Mouse (Mus musculus) midbrain, postnatal 0 days (tissue): Measurements from ENCODE around the gene Ncstn. TPM values are rescaled to one million over a fixed set of nuclear protein-coding genes. Genes with fewer than 3 reads are reported as not detected.

Experiments used
- ATAC-seq: fragments of 200-750 bp; cut with Nextera tagmentation; 2 replicates; pipeline ENCODE4 v1.8.0; 2017; ENCODE audit warnings: moderate number of reproducible peaks, mild to moderate bottlenecking, moderate TSS enrichment, moderate library complexity; ENCODE audit not compliant: low FRiP score
- DNase-seq: peaks from one replicate; pipeline ENCODE4 v3.0.0-alpha.2; 2015; ENCODE audit warnings: low spot score
- H3K27ac ChIP-seq: fragments of 300-500 bp; sonication (generic); 2 replicates; pipeline ENCODE4 v1.5.1; 2014; ENCODE audit warnings: low read depth, mild to moderate bottlenecking, low read length, mixed read lengths
- H3K27me3 ChIP-seq: fragments of 300-500 bp; sonication (generic); 2 replicates; pipeline ENCODE4 v1.6.1; 2014; ENCODE audit warnings: low read length, control low read depth, mixed read lengths; ENCODE audit not compliant: insufficient read depth
- H3K36me3 ChIP-seq: fragments of 300-500 bp; sonication (generic); 2 replicates; pipeline ENCODE4 v1.6.1; 2014; ENCODE audit warnings: low read length, control low read depth, mixed read lengths; ENCODE audit not compliant: insufficient read depth
- H3K4me1 ChIP-seq: fragments of 300-500 bp; sonication (generic); 2 replicates; pipeline ENCODE4 v1.6.1; 2014; ENCODE audit warnings: mild to moderate bottlenecking, control low read depth, antibody characterized with exemption, low read length, mixed read lengths; ENCODE audit not compliant: insufficient read depth
- H3K4me2 ChIP-seq: fragments of 300-500 bp; sonication (generic); 2 replicates; pipeline ENCODE4 v1.6.1; 2014; ENCODE audit warnings: low read depth, mild to moderate bottlenecking, low read length, mixed read lengths; ENCODE audit not compliant: poor library complexity, severe bottlenecking
- H3K4me3 ChIP-seq: fragments of 300-500 bp; sonication (generic); 2 replicates; pipeline ENCODE4 v1.5.1; 2014; ENCODE audit warnings: low read depth, mild to moderate bottlenecking, low read length, moderate library complexity
- H3K9ac ChIP-seq: fragments of 300-500 bp; sonication (generic); replicated peaks from 2 replicates; pipeline ENCODE4 v1.6.1; 2014; ENCODE audit warnings: mild to moderate bottlenecking, low read length, moderate library complexity, mixed read lengths; ENCODE audit not compliant: poor library complexity, severe bottlenecking
- H3K9me3 ChIP-seq: fragments of 300-500 bp; sonication (generic); 2 replicates; pipeline ENCODE4 v1.6.1; 2016; ENCODE audit warnings: low read length, control low read depth
- CTCF ChIP-seq: IDR thresholded peaks from 2 replicates; pipeline ENCODE4 v1.5.1; 2016; ENCODE audit warnings: antibody characterized with exemption, mild to moderate bottlenecking
- WGBS: fragments of 180-500 bp; shearing (Covaris S2); extraction: QIAGEN DNeasy Blood & Tissue Kit; methylation state at CpG from one replicate; pipeline ENCODE4 v1.1.7; 2014; 5-methylcytosine and 5-hydroxymethylcytosine counted together
- polyA plus RNA-seq: library from polyadenylated mRNA; unstranded; fragments of >200 nt; fragmentation: Nextera tagmentation; extraction: Ambion mirVana; gene quantifications from 2 replicates; pipeline ENCODE4 v1.2.1, GENCODE M21; 2015
- total RNA-seq: library from RNA; depleted of rRNA; stranded (reverse); fragments of >200 nt; gene quantifications from 2 replicates; pipeline ENCODE4 v1.2.3, GENCODE M21; 2014; rRNA removed

Ncstn gene
- 70.3 and 78.7 TPM in 2 replicates for total RNA-seq
- polyA plus RNA-seq, result 93.3 and 93.7 TPM in 2 replicates

GRCm38 (mm10) chr1:172082101-172082898 lies at the start of gene Ncstn, which contains the start of gene Copa:
TSS of gene Ncstn (minus strand) at chr1:172082795.
TSS of gene Copa (plus strand) at chr1:172082529.
- no peaks in the 10 kb centered on the region for H3K9me3 ChIP-seq
- under 1% methylated on average over 40 of the region's 40 CpGs for WGBS
- ATAC-seq (peak; percentile 97), DNase-seq (peak; percentile 98)
- H3K4me3 ChIP-seq, result peak within 1 kb of the TSS; percentile 89
- H3K36me3 ChIP-seq, result peaks cover 22% of the 10 kb centered on the region
- peak; percentile 56 for TF ChIP-seq CTCF
- peak within 1 kb of the TSS; percentile 92 for H3K27ac ChIP-seq
- H3K4me1 ChIP-seq, result peaks cover 8% of the 10 kb centered on the region; the same call in 1 of the 2 replicates
- H3K27me3 ChIP-seq, result no peaks in the 10 kb centered on the region
- peak within 1 kb of the TSS; percentile 66 for H3K4me2 ChIP-seq
- peak within 1 kb of the TSS; percentile 86 for H3K9ac ChIP-seq

- H3K27ac ChIP-seq, result no peak overlapping the region
- H3K9ac ChIP-seq, result no peak overlapping the region
- no peaks in the 10 kb centered on the region for H3K27me3 ChIP-seq
- no peaks in the 10 kb centered on the region for H3K9me3 ChIP-seq
- H3K4me2 ChIP-seq, result no peak overlapping the region
- ATAC-seq (no peak), DNase-seq (no peak)
- no peak overlapping the region for H3K4me3 ChIP-seq
- 0 out of 2 replicates have a peak, but pooled peaks cover 4% of the 10 kb centered on the region for H3K4me1 ChIP-seq
- no peak for TF ChIP-seq CTCF
- 89% methylated on average over 7 of the region's 7 CpGs for WGBS
- H3K36me3 ChIP-seq, result peaks cover 45% of the 10 kb centered on the region
These were observed 49.7 kb upstream of the Ncstn start for GRCm38 (mm10) chr1:172132319-172132718.

DNA sequence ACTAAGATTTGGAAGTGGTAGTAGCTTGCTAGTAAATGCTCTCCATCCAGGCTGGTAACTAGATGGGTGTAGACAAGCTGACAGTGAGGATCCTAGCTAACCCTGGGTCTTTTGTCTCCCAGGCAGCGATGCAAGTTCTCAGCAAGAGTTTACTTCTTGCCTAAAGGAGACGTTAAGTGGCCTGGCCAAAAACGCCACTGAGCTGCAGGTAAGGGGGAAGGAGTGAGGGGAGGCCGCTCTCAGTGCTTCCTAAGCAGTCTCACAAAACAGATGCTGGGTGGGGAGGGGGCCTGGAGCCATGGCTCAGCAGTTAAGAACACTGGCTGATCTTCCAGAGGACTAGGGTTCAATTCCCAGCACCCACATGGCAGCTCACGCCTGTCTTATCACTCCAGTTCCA lies 47.2 kb upstream of the Ncstn start:
- 96% methylated on average over 5 of the region's 5 CpGs for WGBS
- Histone ChIP-seq H3K27me3 (no peaks in the 10 kb centered on the region), H3K27ac (no peak overlapping the region), H3K9ac (no peak overlapping the region), H3K4me3 (no peak overlapping the region), H3K4me1 (0 out of 2 replicates have a peak, but pooled peaks cover 9% of the 10 kb centered on the region), H3K4me2 (no peak overlapping the region), H3K9me3 (no peaks in the 10 kb centered on the region), H3K36me3 (peaks cover 41% of the 10 kb centered on the region)
- no peak for TF ChIP-seq CTCF
- no peak for DNase-seq
- ATAC-seq, result no peak

- WGBS, result 53% methylated on average over 2 of the region's 2 CpGs
- TF ChIP-seq CTCF, result peak; percentile 70
- H3K4me1 ChIP-seq, result 0 out of 2 replicates have a peak, but pooled peaks cover 9% of the 10 kb centered on the region
- H3K9me3 ChIP-seq, result no peaks in the 10 kb centered on the region
- ATAC-seq (no peak), DNase-seq (peak; percentile 44)
- H3K4me2 ChIP-seq, result no peak overlapping the region
- no peak overlapping the region for H3K4me3 ChIP-seq
- H3K27ac ChIP-seq, result no peak overlapping the region
- no peaks in the 10 kb centered on the region for H3K27me3 ChIP-seq
- H3K9ac ChIP-seq, result no peak overlapping the region
- H3K36me3 ChIP-seq, result peaks cover 35% of the 10 kb centered on the region
These were observed 46.5 kb upstream of the Ncstn start for GRCm38 (mm10) chr1:172129108-172129507.

GRCm38 (mm10) chr1:172128563-172128962 lies 46.0 kb upstream of the Ncstn start:
- Histone ChIP-seq H3K36me3 (peaks cover 31% of the 10 kb centered on the region), H3K27ac (no peak overlapping the region), H3K9me3 (no peaks in the 10 kb centered on the region), H3K4me3 (no peak overlapping the region), H3K4me1 (0 out of 2 replicates have a peak, but pooled peaks cover 9% of the 10 kb centered on the region), H3K9ac (no peak overlapping the region), H3K4me2 (no peak overlapping the region), H3K27me3 (no peaks in the 10 kb centered on the region)
- no peak for DNase-seq
- no peak for ATAC-seq
- WGBS, result 94% methylated on average over 15 of the region's 15 CpGs
- TF ChIP-seq CTCF, result no peak

DNA sequence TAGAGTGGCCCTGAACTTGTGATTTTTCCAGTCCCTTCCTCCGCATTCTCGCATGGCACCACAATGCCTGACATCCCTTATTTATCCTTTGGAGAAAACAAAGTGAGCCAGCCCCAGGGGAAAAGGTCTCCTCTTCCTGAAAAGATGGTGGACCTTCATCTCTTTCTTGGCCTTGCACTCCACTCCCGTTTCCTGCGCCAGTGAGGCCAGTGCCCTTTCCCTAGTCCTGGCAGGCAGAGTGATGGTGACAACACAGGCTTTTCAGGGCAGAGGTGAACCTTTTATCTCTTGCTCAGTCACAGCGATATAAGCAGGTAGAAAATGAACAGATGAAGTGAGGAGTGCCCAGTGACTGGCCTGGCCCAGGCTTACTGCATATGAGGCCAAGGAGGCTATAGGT lies 44.9 kb upstream of the Ncstn start:
- no peak for ATAC-seq
- no peak for TF ChIP-seq CTCF
- peaks cover 30% of the 10 kb centered on the region for H3K36me3 ChIP-seq
- H3K4me3 ChIP-seq, result peak overlapping the region; percentile 66
- H3K9me3 ChIP-seq, result no peaks in the 10 kb centered on the region
- peak overlapping the region; percentile 53 for H3K4me2 ChIP-seq
- 53% methylated on average over 5 of the region's 5 CpGs for WGBS
- no peak for DNase-seq
- 0 out of 2 replicates have a peak, but pooled peaks cover 9% of the 10 kb centered on the region for H3K4me1 ChIP-seq
- H3K27me3 ChIP-seq, result no peaks in the 10 kb centered on the region
- no peak overlapping the region for H3K27ac ChIP-seq
- peak overlapping the region; percentile 64; the same call in 1 of the 2 replicates for H3K9ac ChIP-seq
